Mouse (Mus musculus) liver, adult 2 months (tissue): ENCODE data around the gene Ptprg.

Experiments used
- CTCF ChIP-seq: fragments of 200-500 bp; IDR thresholded peaks from 2 replicates; pipeline ENCODE4 v1.5.1; 2011; ENCODE audit warnings: low read depth, low read length, control low read depth
- POLR2A ChIP-seq: fragments of 200-500 bp; IDR thresholded peaks from 2 replicates; pipeline ENCODE4 v1.6.1; 2011; ENCODE audit warnings: low read length, control low read depth; ENCODE audit not compliant: insufficient read depth; ENCODE audit errors: extremely low read depth

- TF ChIP-seq CTCF, result no peak
- no peak for TF ChIP-seq POLR2A
These were observed 730.3 kb downstream of the Ptprg start, which contains the start of gene Gm49355 for GRCm38 (mm10) chr14:12283641-12284040.
